8 mouse cellular contexts compared by ENCODE assay signal in the genomic region with DNA sequence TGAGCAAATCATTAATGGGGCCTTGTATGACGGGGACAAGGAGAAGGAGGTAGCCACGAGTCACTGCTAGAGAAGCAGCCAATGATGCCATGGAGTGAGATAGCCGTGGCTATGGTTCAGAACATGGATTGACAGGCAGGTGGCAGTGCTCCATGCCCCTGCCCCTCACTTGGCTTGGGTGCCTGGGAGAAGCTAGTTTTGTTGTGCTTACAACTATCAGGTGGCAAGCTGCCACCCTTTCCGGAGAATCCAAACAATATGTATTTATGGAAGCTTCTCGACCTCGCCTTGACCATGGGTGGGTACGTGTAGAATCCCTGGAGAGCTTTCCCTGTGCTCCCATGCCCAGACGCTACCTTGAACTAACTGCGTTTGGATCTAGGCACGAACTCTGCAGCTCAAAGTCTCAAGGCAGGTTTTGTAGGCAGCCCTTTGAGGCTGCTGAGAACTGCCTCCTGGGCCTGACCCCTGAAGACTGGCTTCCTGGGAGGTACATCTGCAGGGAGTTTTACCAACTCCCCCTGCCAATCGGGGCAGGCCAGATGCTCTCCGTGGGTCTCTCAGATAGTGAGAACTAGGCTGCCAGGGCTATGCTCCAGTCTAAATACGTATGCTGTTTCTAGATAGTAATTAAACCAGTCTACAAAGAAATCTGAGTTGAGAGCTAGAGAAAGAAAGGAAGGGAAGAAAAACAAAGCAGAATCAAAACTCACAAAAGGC. TPM values are rescaled to one million over a fixed set of nuclear protein-coding genes. Genes with fewer than 3 reads are reported as not detected.
DNase-seq lines count a peak whose midpoint lies in the region; ATAC-seq and TF ChIP-seq lines count a peak whose summit lies in the region.

No protein-coding gene starts in this region.

- no peak for DNase-seq in liver, postnatal 0 days
- DNase-seq in liver: no peak
- no peak for DNase-seq in lung, adult 2 months
- no peak for DNase-seq in adrenal gland, postnatal 4 days (ENCODE audit: low spot score in 2 of 2)
- no peak for DNase-seq in kidney, postnatal 10 days
- no peak for DNase-seq in gastrocnemius, adult 8-10 months (ENCODE audit: low spot score in 2 of 2)

- no peaks in the 10 kb centered on the region for H3K9me3 ChIP-seq in liver, postnatal 0 days (ENCODE audit: low read length)
- H3K9me3 ChIP-seq in forebrain, embryonic 16.5 days (ENCODE audit: control insufficient read depth, low read length): no peaks in the 10 kb centered on the region
- H3K9me3 ChIP-seq in stomach, embryonic 14.5 days (ENCODE audit: control insufficient read depth, low read depth, low read length): no peaks in the 10 kb centered on the region

- peak; percentile 28 for TF ChIP-seq CTCF in liver, postnatal 0 days (IDR thresholded peaks at IDR 0.05; ENCODE audit: low read depth)
- TF ChIP-seq CTCF in lung, adult 2 months (IDR thresholded peaks at IDR 0.05; ENCODE audit: insufficient read depth, low read length): peak; percentile 54

- no peak for ATAC-seq in liver, postnatal 0 days
- no peak; the same call in 1 of the 2 replicates for ATAC-seq in forebrain, embryonic 16.5 days
- no peak for ATAC-seq in stomach, embryonic 14.5 days (ENCODE audit: insufficient number of reproducible peaks, insufficient read depth, low FRiP score, low read depth)

- no peaks in the 10 kb centered on the region for H3K27me3 ChIP-seq in liver, postnatal 0 days (ENCODE audit: insufficient read depth, low read length)
- H3K27me3 ChIP-seq in forebrain, embryonic 16.5 days (replicated peaks; ENCODE audit: control insufficient read depth, insufficient read depth, low read length): no peaks in the 10 kb centered on the region
- no peaks in the 10 kb centered on the region for H3K27me3 ChIP-seq in stomach, embryonic 14.5 days (ENCODE audit: control insufficient read depth, insufficient read depth, low read length)

- WGBS in liver, postnatal 0 days (ENCODE audit: insufficient replicate concordance): 67% methylated on average over 13 of the region's 13 CpGs
- WGBS in forebrain, embryonic 16.5 days: 21% methylated on average over 13 of the region's 13 CpGs
- 35% methylated on average over 13 of the region's 13 CpGs for WGBS in lung, adult 2 months
- 63% methylated on average over 13 of the region's 13 CpGs for WGBS in stomach, embryonic 14.5 days

- no peak; the same call in 1 of the 2 replicates for TF ChIP-seq POLR2A in lung, adult 2 months (IDR thresholded peaks at IDR 0.05; ENCODE audit: borderline replicate concordance, extremely low read depth, low read depth, low read length)

- no peak overlapping the region for H3K4me3 ChIP-seq in liver, postnatal 0 days (ENCODE audit: low read depth, low read length)
- H3K4me3 ChIP-seq in forebrain, embryonic 16.5 days (replicated peaks; ENCODE audit: low read length): no peak overlapping the region
- H3K4me3 ChIP-seq in lung, adult 2 months (replicated peaks; ENCODE audit: extremely low read depth, low read depth, low read length): no peak overlapping the region
- H3K4me3 ChIP-seq in stomach, embryonic 14.5 days (ENCODE audit: low read depth, low read length): no peak overlapping the region

- H3K4me1 ChIP-seq in liver, postnatal 0 days (ENCODE audit: insufficient read depth): no peaks in the 10 kb centered on the region
- H3K4me1 ChIP-seq in forebrain, embryonic 16.5 days (replicated peaks; ENCODE audit: control insufficient read depth, insufficient read depth, low read length): peaks cover 43% of the 10 kb centered on the region
- H3K4me1 ChIP-seq in lung, adult 2 months (ENCODE audit: control insufficient read depth, insufficient read depth, low read length): peaks cover 24% of the 10 kb centered on the region
- H3K4me1 ChIP-seq in stomach, embryonic 14.5 days (ENCODE audit: control insufficient read depth, insufficient read depth, low read length): peaks cover 15% of the 10 kb centered on the region

- no peak overlapping the region for H3K27ac ChIP-seq in liver, postnatal 0 days (ENCODE audit: low read depth)
- H3K27ac ChIP-seq in forebrain, embryonic 16.5 days (ENCODE audit: low read length): peak overlapping the region; percentile 88
- peak overlapping the region; percentile 68; the same call in 1 of the 2 replicates for H3K27ac ChIP-seq in stomach, embryonic 14.5 days (ENCODE audit: low read length)

- no peak overlapping the region for H3K4me2 ChIP-seq in liver, postnatal 0 days (ENCODE audit: low read depth, low read length)
- peak overlapping the region; percentile 38 for H3K4me2 ChIP-seq in forebrain, embryonic 16.5 days (ENCODE audit: low read length)
- H3K4me2 ChIP-seq in stomach, embryonic 14.5 days (replicated peaks; ENCODE audit: low read depth, low read length): no peak overlapping the region

- no peak overlapping the region for H3K9ac ChIP-seq in liver, postnatal 0 days (replicated peaks)
- H3K9ac ChIP-seq in forebrain, embryonic 16.5 days (replicated peaks; ENCODE audit: low read depth, low read length): no peak overlapping the region; the same call in 1 of the 2 replicates
- H3K9ac ChIP-seq in stomach, embryonic 14.5 days (replicated peaks; ENCODE audit: low read depth, low read length): no peak overlapping the region

- no peak for TF ChIP-seq EP300 in liver, postnatal 0 days (IDR thresholded peaks at IDR 0.05; ENCODE audit: low read depth)

- no peaks in the 10 kb centered on the region for H3K36me3 ChIP-seq in liver, postnatal 0 days (replicated peaks; ENCODE audit: insufficient read depth, low read length)
- H3K36me3 ChIP-seq in forebrain, embryonic 16.5 days (ENCODE audit: control insufficient read depth, insufficient read depth): no peaks in the 10 kb centered on the region
- no peaks in the 10 kb centered on the region for H3K36me3 ChIP-seq in stomach, embryonic 14.5 days (ENCODE audit: control insufficient read depth, insufficient read depth, low read length)

RNA-seq across cellular contexts. Expression of a gene that starts 54.2 kb away (rescaled TPM):
- 6.6 and 6.7 TPM in 2 replicates for polyA plus RNA-seq in liver, postnatal 0 days (2015; fragmentation: Nextera tagmentation; extraction: Ambion mirVana)
- 44.8 and 50.4 TPM in 2 replicates for polyA plus RNA-seq in forebrain, embryonic 16.5 days (2015; fragmentation: Nextera tagmentation; extraction: Ambion mirVana)
- polyA plus RNA-seq in lung, adult 2 months (2012; rRNA removed): 97.1 and 104 TPM in 2 replicates
- 38.2 and 42.0 TPM in 2 replicates for polyA plus RNA-seq in stomach, embryonic 14.5 days (2014; fragmentation: Nextera tagmentation; extraction: Ambion mirVana)
- 10 to 100 TPM; 45.4 to 45.5 TPM for total RNA-seq in adrenal gland, postnatal 4 days (2021)
- 1 to 10 TPM; 4.3 to 7.5 (median 5.9) TPM for total RNA-seq in gastrocnemius, adult 8-10 months (2022)
